Mouse (Mus musculus) brown adipose tissue, adult 24 weeks (tissue): Measurements from ENCODE around the gene Rab42. TPM values are rescaled to one million over a fixed set of nuclear protein-coding genes. Genes with fewer than 3 reads are reported as not detected.
A peak's percentile ranks its signal among the peaks of the same experiment; 100 is the strongest.

Experiments used
- H3K27ac ChIP-seq: fragments of 200-500 bp; replicated peaks from 2 replicates; pipeline ENCODE4 v1.5.1; 2012; ENCODE audit warnings: low read depth, mild to moderate bottlenecking, low read length
- H3K4me1 ChIP-seq: fragments of 200-500 bp; 2 replicates; pipeline ENCODE4 v1.6.1; 2012; ENCODE audit warnings: low read length, mixed read lengths; ENCODE audit not compliant: control insufficient read depth, insufficient read depth, insufficient read length
- H3K4me3 ChIP-seq: fragments of 200-500 bp; 2 replicates; pipeline ENCODE4 v1.5.1; 2012; ENCODE audit warnings: low read depth, mild to moderate bottlenecking, low read length, moderate library complexity; ENCODE audit not compliant: insufficient read depth
- polyA plus RNA-seq: library from polyadenylated mRNA; stranded (reverse); fragments of >200 nt; gene quantifications from 2 replicates; pipeline ENCODE4 v1.2.4, GENCODE M21; 2012; ENCODE audit not compliant: missing spikeins, insufficient read depth, insufficient read length

Rab42 gene
- 2.3 TPM in 1 of 2 replicates, not detected in the other for polyA plus RNA-seq

- Histone ChIP-seq H3K27ac (no peak within 1 kb of the TSS; the same call in 1 of the 2 replicates), H3K4me3 (peak within 1 kb of the TSS; percentile 72), H3K4me1 (peaks cover 3% of the 10 kb centered on the region; the same call in 1 of the 2 replicates)
Measured at GRCm38 (mm10) chr4:132302939-132303479, at the start of gene Rab42. Rab42 (minus strand) TSS chr4:132303385.

GRCm38 (mm10) chr4:132352739-132353138, 49.6 kb upstream of the Rab42 start:
- H3K4me3 ChIP-seq = peak overlapping the region; percentile 84
- H3K4me1 ChIP-seq = 0 out of 2 replicates have a peak, but pooled peaks cover 2% of the 10 kb centered on the region
- H3K27ac ChIP-seq = peak overlapping the region; percentile 85

- Histone ChIP-seq H3K4me3 (no peak overlapping the region), H3K27ac (no peak overlapping the region), H3K4me1 (0 out of 2 replicates have a peak, but pooled peaks cover 2% of the 10 kb centered on the region)
Measured at GRCm38 (mm10) chr4:132351401-132351800, 48.2 kb upstream of the Rab42 start.

GRCm38 (mm10) chr4:132350854-132351253, 47.7 kb upstream of the Rab42 start:
- Histone ChIP-seq H3K27ac (no peak overlapping the region), H3K4me1 (0 out of 2 replicates have a peak, but pooled peaks cover 2% of the 10 kb centered on the region), H3K4me3 (no peak overlapping the region)

GRCm38 (mm10) chr4:132350123-132350740, 47.0 kb upstream of the Rab42 start:
- no peak overlapping the region for H3K4me3 ChIP-seq
- H3K27ac ChIP-seq = no peak overlapping the region
- H3K4me1 ChIP-seq = 0 out of 2 replicates have a peak, but pooled peaks cover 2% of the 10 kb centered on the region

GRCm38 (mm10) chr4:132349495-132350122, 46.4 kb upstream of the Rab42 start:
- H3K4me3 ChIP-seq = no peak overlapping the region
- H3K27ac ChIP-seq = no peak overlapping the region
- 0 out of 2 replicates have a peak, but pooled peaks cover 2% of the 10 kb centered on the region for H3K4me1 ChIP-seq

GRCm38 (mm10) chr4:132346661-132347060, 43.5 kb upstream of the Rab42 start:
- Histone ChIP-seq H3K4me3 (no peak overlapping the region), H3K27ac (no peak overlapping the region), H3K4me1 (no peaks in the 10 kb centered on the region)

GRCm38 (mm10) chr4:132346261-132346660, 43.1 kb upstream of the Rab42 start:
- Histone ChIP-seq H3K27ac (no peak overlapping the region), H3K4me3 (no peak overlapping the region), H3K4me1 (no peaks in the 10 kb centered on the region)

- H3K4me1 ChIP-seq = no peaks in the 10 kb centered on the region
- H3K4me3 ChIP-seq = no peak overlapping the region
- H3K27ac ChIP-seq = no peak overlapping the region
Measured at GRCm38 (mm10) chr4:132345843-132346212, 42.6 kb upstream of the Rab42 start.

GRCm38 (mm10) chr4:132345135-132345842, 42.1 kb upstream of the Rab42 start:
- Histone ChIP-seq H3K4me1 (no peaks in the 10 kb centered on the region), H3K27ac (peak overlapping the region; percentile 57), H3K4me3 (peak overlapping the region; percentile 96)

- Histone ChIP-seq H3K4me3 (peak overlapping the region; percentile 96), H3K27ac (no peak overlapping the region), H3K4me1 (no peaks in the 10 kb centered on the region)
Measured at GRCm38 (mm10) chr4:132344403-132345134, 41.4 kb upstream of the Rab42 start.

- no peaks in the 10 kb centered on the region for H3K4me1 ChIP-seq
- no peak overlapping the region for H3K27ac ChIP-seq
- no peak overlapping the region for H3K4me3 ChIP-seq
Measured at GRCm38 (mm10) chr4:132341451-132341850, 38.3 kb upstream of the Rab42 start.

GRCm38 (mm10) chr4:132338943-132339342, 35.8 kb upstream of the Rab42 start:
- Histone ChIP-seq H3K4me3 (no peak overlapping the region), H3K27ac (peak overlapping the region; percentile 55), H3K4me1 (no peaks in the 10 kb centered on the region)

GRCm38 (mm10) chr4:132332880-132333279, 29.7 kb upstream of the Rab42 start:
- Histone ChIP-seq H3K4me1 (peaks cover 4% of the 10 kb centered on the region; the same call in 1 of the 2 replicates), H3K27ac (no peak overlapping the region), H3K4me3 (no peak overlapping the region)
